Mouse (Mus musculus) lung, embryonic 16.5 days (tissue): ENCODE measurements at regions not wholly inside any gene's neighbourhood (a gene's known extent, or its start where the extent isn't known, plus 50 kb on each side); places are given as distances from the start of the nearest gene placed in this dataset.

Source experiments
- ATAC-seq: fragments of 200-750 bp; cut with Nextera tagmentation; 2 replicates; pipeline ENCODE4 v1.8.0; 2017; ENCODE audit warnings: low read depth, mild to moderate bottlenecking, moderate library complexity
- H3K27ac ChIP-seq: fragments of 300-500 bp; sonication (generic); 2 replicates; pipeline ENCODE4 v1.5.1; 2014; ENCODE audit warnings: mild to moderate bottlenecking, control low read depth, low read length
- H3K27me3 ChIP-seq: fragments of 300-500 bp; sonication (generic); 2 replicates; pipeline ENCODE4 v1.6.1; 2014; ENCODE audit warnings: low read depth, low read length, mixed read lengths; ENCODE audit not compliant: control insufficient read depth, insufficient read depth
- H3K36me3 ChIP-seq: fragments of 300-500 bp; sonication (generic); 2 replicates; pipeline ENCODE4 v1.6.1; 2014; ENCODE audit warnings: low read length; ENCODE audit not compliant: control insufficient read depth, insufficient read depth
- H3K4me1 ChIP-seq: fragments of 300-500 bp; sonication (generic); replicated peaks from 2 replicates; pipeline ENCODE4 v1.6.1; 2014; ENCODE audit warnings: low read length, mixed read lengths; ENCODE audit not compliant: control insufficient read depth, insufficient read depth
- H3K4me2 ChIP-seq: fragments of 300-500 bp; sonication (generic); 2 replicates; pipeline ENCODE4 v1.6.1; 2014; ENCODE audit warnings: low read depth, low read length, control low read depth
- H3K4me3 ChIP-seq: fragments of 300-500 bp; sonication (generic); 2 replicates; pipeline ENCODE4 v1.5.1; 2014; ENCODE audit warnings: mild to moderate bottlenecking, low read length, control low read depth
- H3K9ac ChIP-seq: fragments of 300-500 bp; sonication (generic); 2 replicates; pipeline ENCODE4 v1.6.1; 2014; ENCODE audit warnings: low read length, control low read depth
- H3K9me3 ChIP-seq: fragments of 300-500 bp; sonication (generic); 2 replicates; pipeline ENCODE4 v1.6.1; 2016; ENCODE audit warnings: low read length; ENCODE audit not compliant: control insufficient read depth
- WGBS: fragments of 180-500 bp; shearing (Covaris S2); extraction: QIAGEN DNeasy Blood & Tissue Kit; methylation state at CpG from one replicate; pipeline ENCODE4 v1.1.7; 2014; 5-methylcytosine and 5-hydroxymethylcytosine counted together

DNA sequence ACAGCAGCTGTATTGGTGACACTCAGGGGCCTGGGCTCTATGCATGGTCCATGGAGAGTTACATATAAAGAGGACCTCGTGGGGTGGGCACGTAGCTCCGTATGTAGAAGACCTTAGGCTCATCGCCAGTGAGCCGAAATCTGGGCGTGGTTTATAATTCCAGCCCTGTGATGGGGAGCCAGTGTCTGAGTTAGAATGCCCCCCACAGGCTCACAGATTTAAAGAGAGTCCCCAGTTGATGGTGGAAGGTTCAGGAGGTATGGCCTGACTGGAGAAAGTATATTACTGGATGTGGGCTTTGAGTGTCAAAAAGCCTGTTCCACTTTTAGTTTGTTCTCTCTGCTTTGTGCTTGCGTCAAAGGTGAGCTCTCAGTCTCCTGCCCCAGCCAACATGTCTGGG is 54.8 kb downstream of the 1700122O11Rik start:
- Histone ChIP-seq H3K4me3 (no peak overlapping the region), H3K9me3 (no peaks in the 10 kb centered on the region), H3K27me3 (no peaks in the 10 kb centered on the region), H3K9ac (no peak overlapping the region), H3K36me3 (no peaks in the 10 kb centered on the region), H3K27ac (no peak overlapping the region), H3K4me2 (no peak overlapping the region), H3K4me1 (peaks cover 6% of the 10 kb centered on the region)
- no peak for ATAC-seq
- 78% methylated on average over 7 of the region's 7 CpGs for WGBS

DNA sequence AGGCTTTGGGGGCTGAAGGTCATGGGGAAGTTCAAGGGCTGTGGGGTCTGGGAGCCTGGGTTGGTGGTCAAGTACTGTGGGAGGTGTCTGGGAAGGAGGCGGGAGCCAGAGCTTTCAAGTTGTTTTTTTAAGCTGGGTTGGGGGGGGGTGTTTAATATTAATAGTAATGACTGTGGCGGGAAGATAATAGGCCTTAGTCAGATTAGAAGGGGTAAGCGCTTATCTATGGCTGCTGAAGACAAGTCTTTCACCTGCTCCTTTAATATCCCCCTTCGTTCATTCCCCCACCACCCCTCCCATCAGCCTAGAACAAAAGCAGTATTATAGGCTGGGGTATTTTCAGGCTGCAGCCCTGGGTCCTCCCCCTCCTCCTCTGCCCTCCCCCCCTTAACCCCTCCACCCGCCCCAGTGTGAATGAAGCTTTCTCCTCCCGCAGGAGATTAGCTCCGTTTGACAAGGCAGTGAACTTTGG is 56.5 kb downstream of the 1700122O11Rik start:
- Histone ChIP-seq H3K4me1 (peaks cover 10% of the 10 kb centered on the region), H3K4me2 (no peak overlapping the region), H3K27ac (no peak overlapping the region), H3K9ac (no peak overlapping the region), H3K36me3 (no peaks in the 10 kb centered on the region), H3K27me3 (no peaks in the 10 kb centered on the region), H3K9me3 (no peaks in the 10 kb centered on the region), H3K4me3 (no peak overlapping the region)
- WGBS = 22% methylated on average over 7 of the region's 7 CpGs
- ATAC-seq = peak; percentile 27; the same call in 1 of the 2 replicates

DNA sequence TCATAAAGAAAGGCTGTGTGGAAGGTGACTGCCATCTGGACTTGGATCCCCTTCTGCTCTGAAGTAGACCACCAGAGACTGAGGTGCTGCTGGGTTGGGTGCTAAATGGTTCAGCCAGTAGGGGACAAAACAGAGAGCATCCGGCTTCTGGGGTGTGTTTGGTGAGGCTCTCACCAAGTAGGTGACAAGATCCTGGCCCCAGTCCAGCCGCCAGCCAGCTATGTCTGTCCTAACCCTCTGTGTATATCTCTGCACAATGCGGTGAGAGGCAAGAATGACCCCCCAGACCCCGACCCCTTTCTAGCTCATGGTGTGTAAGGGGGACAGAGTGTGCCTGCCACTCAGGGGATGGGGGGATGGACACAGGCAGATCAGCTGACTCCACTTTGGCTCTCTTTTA is 54.8 kb upstream of the Foxp4 start:
- H3K4me3 ChIP-seq = no peak overlapping the region
- no peak overlapping the region for H3K9ac ChIP-seq
- H3K4me1 ChIP-seq = peaks cover 32% of the 10 kb centered on the region
- no peak overlapping the region for H3K4me2 ChIP-seq
- 28% methylated on average over 4 of the region's 4 CpGs for WGBS
- no peaks in the 10 kb centered on the region for H3K36me3 ChIP-seq
- H3K27ac ChIP-seq = no peak overlapping the region
- H3K9me3 ChIP-seq = no peaks in the 10 kb centered on the region
- H3K27me3 ChIP-seq = no peaks in the 10 kb centered on the region
- no peak for ATAC-seq

GRCm38 (mm10) chr17:47978404-47979030 is 54.1 kb upstream of the Foxp4 start:
- H3K4me1 ChIP-seq = peaks cover 36% of the 10 kb centered on the region
- 0 out of 2 replicates have a peak overlapping the region, but pooled peaks have one; percentile 5 for H3K27ac ChIP-seq
- H3K4me2 ChIP-seq = no peak overlapping the region
- no peaks in the 10 kb centered on the region for H3K9me3 ChIP-seq
- no peak overlapping the region for H3K4me3 ChIP-seq
- no peaks in the 10 kb centered on the region for H3K27me3 ChIP-seq
- no peak for ATAC-seq
- 21% methylated on average over 9 of the region's 9 CpGs for WGBS
- no peak overlapping the region for H3K9ac ChIP-seq
- no peaks in the 10 kb centered on the region for H3K36me3 ChIP-seq

GRCm38 (mm10) chr17:47978001-47978400 is 53.6 kb upstream of the Foxp4 start:
- H3K36me3 ChIP-seq = no peaks in the 10 kb centered on the region
- no peaks in the 10 kb centered on the region for H3K27me3 ChIP-seq
- 53% methylated on average over 2 of the region's 2 CpGs for WGBS
- no peak overlapping the region for H3K4me2 ChIP-seq
- H3K27ac ChIP-seq = no peak overlapping the region
- H3K9ac ChIP-seq = no peak overlapping the region
- no peaks in the 10 kb centered on the region for H3K9me3 ChIP-seq
- ATAC-seq = no peak
- H3K4me3 ChIP-seq = no peak overlapping the region
- peaks cover 42% of the 10 kb centered on the region for H3K4me1 ChIP-seq

DNA sequence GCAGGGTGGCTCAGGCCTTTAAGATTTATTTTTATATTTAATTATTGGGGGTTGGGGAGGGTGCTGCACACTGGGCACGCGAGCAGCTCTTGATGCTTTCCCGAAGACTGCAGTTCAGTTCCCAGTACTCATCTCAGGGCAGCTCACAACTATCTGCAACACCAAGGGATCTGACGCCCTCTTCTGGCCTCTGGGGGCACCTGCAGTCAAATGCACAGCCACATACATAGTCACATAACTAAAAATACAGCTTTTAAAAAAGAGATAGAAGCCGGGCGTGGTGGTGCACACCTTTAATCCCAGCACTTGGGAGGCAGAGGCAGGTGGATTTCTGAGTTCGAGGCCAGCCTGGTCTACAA is 52.5 kb upstream of the Foxp4 start:
- Histone ChIP-seq H3K9me3 (no peaks in the 10 kb centered on the region), H3K36me3 (no peaks in the 10 kb centered on the region), H3K27me3 (no peaks in the 10 kb centered on the region), H3K9ac (peak overlapping the region; percentile 57; the same call in 1 of the 2 replicates), H3K4me2 (no peak overlapping the region), H3K4me1 (peaks cover 44% of the 10 kb centered on the region), H3K4me3 (no peak overlapping the region), H3K27ac (peak overlapping the region; percentile 86)
- ATAC-seq = no peak
- 88% methylated on average over 7 of the region's 7 CpGs for whole genome bisulfite sequencing

DNA sequence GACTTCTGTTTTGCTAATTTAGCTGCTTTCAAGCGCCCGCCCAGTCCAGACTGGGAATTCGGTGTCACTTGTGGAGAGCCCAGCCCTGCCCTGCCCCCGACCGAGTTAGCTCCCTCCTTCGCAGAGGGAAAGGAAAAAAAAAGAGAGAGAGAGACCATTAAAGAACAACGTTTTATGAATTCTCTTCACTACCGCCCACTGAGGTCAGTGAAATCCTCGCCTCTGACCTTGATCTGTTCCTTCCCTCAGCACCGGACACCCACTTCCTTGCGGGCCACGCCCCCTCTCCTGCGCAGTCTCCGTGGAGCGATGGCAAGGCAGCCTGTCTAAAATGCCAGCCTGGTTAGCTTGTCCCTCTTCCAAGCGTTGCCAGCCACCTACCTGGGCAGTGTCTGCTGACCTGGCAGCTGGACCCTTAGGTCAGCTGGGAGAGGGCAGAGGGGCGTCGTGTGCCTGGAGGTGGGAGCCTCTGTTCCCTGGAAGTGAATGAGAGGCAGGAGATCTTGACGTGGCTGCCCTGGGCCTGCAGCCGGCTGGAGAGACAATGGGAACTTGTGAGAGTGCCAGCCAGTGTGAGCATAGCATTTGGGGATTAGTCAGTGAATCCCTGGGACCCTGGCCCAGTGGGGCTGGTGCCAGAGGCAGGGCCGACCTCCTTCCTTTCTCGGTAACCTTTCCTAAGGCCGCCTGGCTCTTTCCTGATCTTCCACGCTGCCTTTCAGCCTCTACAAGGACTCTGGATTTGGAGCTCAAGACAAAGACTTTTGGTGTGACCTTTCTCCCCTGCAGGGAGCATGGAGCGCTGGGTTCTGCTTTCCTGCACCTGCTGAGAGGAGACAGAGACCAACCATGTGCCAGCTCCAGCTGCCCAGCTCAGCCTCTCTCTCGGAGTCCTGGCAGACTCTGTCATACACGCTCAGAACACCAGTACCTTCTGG is 51.9 kb upstream of the Foxp4 start:
- 11% methylated on average over 27 of the region's 27 CpGs for WGBS
- peak overlapping the region; percentile 57 for H3K9ac ChIP-seq
- peaks cover 44% of the 10 kb centered on the region for H3K4me1 ChIP-seq
- H3K4me3 ChIP-seq = peak overlapping the region; percentile 45
- H3K27me3 ChIP-seq = no peaks in the 10 kb centered on the region
- H3K27ac ChIP-seq = peak overlapping the region; percentile 86
- H3K4me2 ChIP-seq = peak overlapping the region; percentile 74
- peak; percentile 13; the same call in 1 of the 2 replicates for ATAC-seq
- no peaks in the 10 kb centered on the region for H3K36me3 ChIP-seq
- no peaks in the 10 kb centered on the region for H3K9me3 ChIP-seq

- no peaks in the 10 kb centered on the region for H3K36me3 ChIP-seq
- H3K4me3 ChIP-seq = peak overlapping the region; percentile 45
- H3K27me3 ChIP-seq = no peaks in the 10 kb centered on the region
- peaks cover 44% of the 10 kb centered on the region for H3K4me1 ChIP-seq
- H3K9ac ChIP-seq = peak overlapping the region; percentile 61
- H3K4me2 ChIP-seq = peak overlapping the region; percentile 74
- 1% methylated on average over 17 of the region's 37 CpGs for WGBS
- ATAC-seq = peak; percentile 18
- H3K9me3 ChIP-seq = no peaks in the 10 kb centered on the region
- H3K27ac ChIP-seq = peak overlapping the region; percentile 86
These were observed 51.0 kb upstream of the Foxp4 start for GRCm38 (mm10) chr17:47975281-47976060.

GRCm38 (mm10) chr17:47974503-47974902 is 50.1 kb upstream of the Foxp4 start:
- Histone ChIP-seq H3K9ac (peak overlapping the region; percentile 61), H3K4me3 (peak overlapping the region; percentile 45), H3K4me2 (peak overlapping the region; percentile 74), H3K36me3 (no peaks in the 10 kb centered on the region), H3K27ac (peak overlapping the region; percentile 85), H3K27me3 (no peaks in the 10 kb centered on the region), H3K9me3 (no peaks in the 10 kb centered on the region), H3K4me1 (peaks cover 44% of the 10 kb centered on the region)
- 5% methylated on average over 13 of the region's 13 CpGs for WGBS
- no peak for ATAC-seq
